Comparison of ENCODE assay signal across 7 mouse cellular contexts in the genomic region with DNA sequence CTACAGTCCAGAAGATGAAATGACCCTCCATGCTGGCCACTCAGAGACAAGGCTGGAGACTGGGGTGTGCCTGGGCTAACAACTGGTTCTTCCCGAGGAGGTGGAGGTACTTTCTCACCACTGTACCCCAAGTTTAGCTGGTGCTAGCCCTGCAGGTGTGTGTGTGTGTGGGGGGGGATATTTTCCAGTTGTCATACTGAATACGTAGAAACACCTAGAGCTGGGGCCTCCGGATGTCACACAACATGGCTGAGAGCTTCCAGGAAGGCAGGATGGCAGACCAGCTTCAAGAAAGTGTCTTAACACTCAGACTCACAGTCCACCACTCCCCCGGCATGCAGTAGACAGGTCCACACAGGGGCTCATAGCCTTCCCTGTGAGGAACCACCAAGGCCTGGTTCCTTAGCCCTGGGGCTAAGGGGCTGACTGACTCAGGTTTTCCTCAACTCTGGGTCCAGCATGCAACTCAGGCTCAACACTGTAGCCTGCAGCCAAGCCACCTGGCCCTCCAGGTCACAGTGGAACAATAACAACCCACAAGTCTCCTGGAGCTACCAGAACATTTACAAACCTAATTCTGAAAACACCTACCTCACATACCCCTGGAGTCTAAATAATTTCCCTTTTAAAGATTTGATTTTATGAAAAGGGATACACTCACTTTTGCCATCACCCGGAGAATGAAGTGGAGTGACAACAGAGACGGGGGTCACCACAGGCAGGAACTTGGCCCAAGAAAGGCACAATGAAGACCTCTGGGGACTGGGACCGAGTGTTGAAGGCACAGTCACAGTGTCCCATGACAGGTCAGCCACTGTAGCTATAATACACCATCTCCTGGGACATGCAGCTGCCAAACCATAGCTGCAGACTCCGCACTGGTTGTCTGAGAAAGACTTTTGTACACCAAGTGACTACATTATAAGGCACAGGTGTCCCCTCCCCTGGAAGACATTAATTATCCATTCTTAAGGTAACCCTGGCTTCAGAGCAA. TPM values are rescaled to one million over a fixed set of nuclear protein-coding genes. Genes with fewer than 3 reads are reported as not detected.
DNase-seq lines count a peak whose midpoint lies in the region; ATAC-seq and TF ChIP-seq lines count a peak whose summit lies in the region.

No protein-coding gene starts in this region.

- H3K27me3 ChIP-seq in intestine, embryonic 15.5 days (replicated peaks), result no peaks in the 10 kb centered on the region
- H3K27me3 ChIP-seq in intestine, postnatal 0 days (replicated peaks; ENCODE audit: control insufficient read depth, insufficient read depth, low read length), result no peaks in the 10 kb centered on the region

- H3K36me3 ChIP-seq in intestine, embryonic 15.5 days, result 0 out of 2 replicates have a peak, but pooled peaks cover 2% of the 10 kb centered on the region
- H3K36me3 ChIP-seq in intestine, postnatal 0 days (ENCODE audit: control insufficient read depth, insufficient read depth), result no peaks in the 10 kb centered on the region

- WGBS in intestine, embryonic 15.5 days, result 89% methylated on average over 8 of the region's 8 CpGs
- 86% methylated on average over 8 of the region's 8 CpGs for WGBS in intestine, postnatal 0 days

- H3K27ac ChIP-seq in intestine, embryonic 15.5 days, result peak overlapping the region; percentile 44; the same call in 1 of the 2 replicates
- H3K27ac ChIP-seq in intestine, postnatal 0 days (ENCODE audit: low read depth, low read length), result no peak overlapping the region

- H3K9ac ChIP-seq in intestine, embryonic 15.5 days, result no peak overlapping the region
- H3K9ac ChIP-seq in intestine, postnatal 0 days (ENCODE audit: low read depth, low read length), result no peak overlapping the region

- H3K4me1 ChIP-seq in intestine, embryonic 15.5 days (replicated peaks), result 0 out of 2 replicates have a peak, but pooled peaks cover 4% of the 10 kb centered on the region
- H3K4me1 ChIP-seq in intestine, postnatal 0 days (replicated peaks; ENCODE audit: control insufficient read depth, insufficient read depth, low read length), result 0 out of 2 replicates have a peak, but pooled peaks cover 3% of the 10 kb centered on the region

- no peak overlapping the region for H3K4me3 ChIP-seq in intestine, embryonic 15.5 days (replicated peaks)
- H3K4me3 ChIP-seq in intestine, postnatal 0 days (ENCODE audit: low read depth, low read length), result no peak overlapping the region

- DNase-seq in CD4-positive helper T cell, adult 2 months (ENCODE audit: low read depth, low spot score), result peak; percentile 89
- peak; percentile 44 to 55 for DNase-seq in natural killer cell, adult 2 months (ENCODE audit: low spot score in 2 of 2)
- DNase-seq in adrenal gland, adult (ENCODE audit: inconsistent age in 2 of 2, low spot score in 1 of 2), result no peak
- no peak for DNase-seq in cerebellum, postnatal 14 days

- no peak for TF ChIP-seq CTCF in intestine, postnatal 0 days (IDR thresholded peaks at IDR 0.05; ENCODE audit: low read depth)

- H3K4me2 ChIP-seq in intestine, embryonic 15.5 days (replicated peaks), result no peak overlapping the region
- no peak overlapping the region for H3K4me2 ChIP-seq in intestine, postnatal 0 days (replicated peaks; ENCODE audit: low read depth)

- no peaks in the 10 kb centered on the region for H3K9me3 ChIP-seq in intestine, embryonic 15.5 days
- H3K9me3 ChIP-seq in intestine, postnatal 0 days (ENCODE audit: control insufficient read depth), result no peaks in the 10 kb centered on the region

- ATAC-seq in intestine, embryonic 15.5 days, result no peak
- no peak for ATAC-seq in intestine, postnatal 0 days
- ATAC-seq in activated CD4-positive, CD25-positive, alpha-beta regulatory T cell, adult 4 months, result peak; percentile 54

RNA-seq across cellular contexts. Expression of gene Agpat3, which starts 53.3 kb away (rescaled TPM):
- 58.2 and 70.6 TPM in 2 replicates for polyA plus RNA-seq in intestine, embryonic 15.5 days (2015; fragmentation: Nextera tagmentation; extraction: Ambion mirVana)
- 277 and 284 TPM in 2 replicates for polyA plus RNA-seq in intestine, postnatal 0 days (2015; fragmentation: Nextera tagmentation; extraction: Ambion mirVana)
- polyA plus RNA-seq in activated CD4-positive, CD25-positive, alpha-beta regulatory T cell, adult 4 months (2017; shearing (Covaris generic)), result 100 to 1,000 TPM in 1 of 2 experiments, 10 to 100 TPM in 1; 88.9 to 102 TPM

RNA-seq across cellular contexts. Expression of gene Trappc10, which starts 54.5 kb away (rescaled TPM):
- 17.3 and 17.6 TPM in 2 replicates for polyA plus RNA-seq in intestine, embryonic 15.5 days (2015; fragmentation: Nextera tagmentation; extraction: Ambion mirVana)
- 28.1 and 32.1 TPM in 2 replicates for polyA plus RNA-seq in intestine, postnatal 0 days (2015; fragmentation: Nextera tagmentation; extraction: Ambion mirVana)
- polyA plus RNA-seq in activated CD4-positive, CD25-positive, alpha-beta regulatory T cell, adult 4 months (2017; shearing (Covaris generic)), result 10 to 100 TPM in 1 of 2 experiments, 1 to 10 TPM in 1; 5.1 to 11.0 TPM

Comparison
In these comparisons a context has a peak if more than half of its experiments do, and no peak if none do; other contexts are left out.
1. DNase-seq: peak in CD4-positive helper T cell, adult 2 months (single experiment) and natural killer cell, adult 2 months (2 of 2); none in adrenal gland, adult (0 of 2) and cerebellum, postnatal 14 days (0 of 2).